In the genomic region with DNA sequence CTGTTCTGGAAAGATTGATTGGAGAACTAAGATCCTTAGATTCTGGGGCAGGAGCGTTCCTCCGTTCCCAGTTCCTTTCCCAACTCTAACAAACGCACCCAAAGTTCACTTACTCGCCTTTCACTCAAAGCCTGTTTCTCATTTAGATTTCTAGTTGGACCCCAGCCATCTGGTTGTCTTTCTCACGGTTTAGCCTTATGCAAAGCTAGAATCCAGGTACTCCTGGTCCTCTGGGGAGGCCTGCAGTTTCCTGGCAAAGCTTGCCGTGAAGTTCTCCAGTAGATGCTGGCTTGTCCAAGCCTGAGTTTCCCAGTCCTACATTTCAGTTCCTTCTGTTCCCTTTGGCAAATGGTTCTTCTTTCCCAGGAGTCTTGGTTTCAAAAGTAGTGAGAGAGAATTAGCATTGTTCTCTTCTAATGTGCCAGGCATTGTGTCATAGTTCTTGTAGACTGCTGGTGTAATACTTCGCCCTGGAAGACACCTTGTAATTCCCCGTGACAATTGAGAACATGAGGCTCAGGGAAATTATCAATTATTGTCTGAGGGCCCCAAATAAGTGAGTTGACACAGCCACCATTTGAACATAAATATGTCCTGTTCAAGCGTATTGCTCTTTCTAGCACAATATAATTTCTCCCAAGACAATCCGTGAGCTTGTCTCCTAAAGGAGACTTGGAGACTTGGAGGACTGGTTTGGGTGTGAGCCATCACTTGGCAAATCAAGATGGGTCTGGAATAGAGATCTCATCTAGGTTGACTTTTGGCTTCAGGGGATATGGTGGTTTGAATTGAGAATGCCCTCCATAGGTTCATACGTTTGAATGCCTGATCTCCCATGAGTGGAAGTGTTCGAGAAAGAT, we compare ENCODE assay signal across 21 mouse cellular contexts.
DNase-seq lines count a peak whose midpoint lies in the region; ATAC-seq and TF ChIP-seq lines count a peak whose summit lies in the region.
"Had no signal": no experiment of that assay in that cellular context is flagged by ENCODE, and none has a peak within 500 bp of the region (broad histone marks: within the 10 kb centered on the region; RNA-seq: fewer than 3 reads in every experiment).

No protein-coding gene starts in this region.

- H3K36me3 ChIP-seq in limb, embryonic 14.5 days (ENCODE audit: control insufficient read depth, insufficient read depth, low read length): no peaks in the 10 kb centered on the region
- H3K36me3 ChIP-seq in limb, embryonic 10.5 days: no peaks in the 10 kb centered on the region
- H3K36me3 ChIP-seq: embryonic facial prominence, embryonic 13.5 days; forebrain, embryonic 10.5 days; heart, embryonic 13.5 days; hindbrain, embryonic 15.5 days had no signal

- H3K9ac ChIP-seq in limb, embryonic 14.5 days (ENCODE audit: low read depth, low read length, severe bottlenecking): no peak overlapping the region
- H3K9ac ChIP-seq: embryonic facial prominence, embryonic 13.5 days; heart, embryonic 13.5 days; hindbrain, embryonic 15.5 days had no signal

- no peak for TF ChIP-seq POLR2A in limb, embryonic 14.5 days (IDR thresholded peaks at IDR 0.05; ENCODE audit: borderline replicate concordance, extremely low read depth, insufficient read depth, insufficient read length)

- no peak overlapping the region for H3K4me2 ChIP-seq in limb, embryonic 14.5 days (replicated peaks; ENCODE audit: low read depth, low read length, severe bottlenecking)
- H3K4me2 ChIP-seq: embryonic facial prominence, embryonic 13.5 days; heart, embryonic 13.5 days; hindbrain, embryonic 15.5 days had no signal

- no peak overlapping the region for H3K27ac ChIP-seq in limb, embryonic 14.5 days (replicated peaks; ENCODE audit: low read depth, low read length)
- no peak overlapping the region for H3K27ac ChIP-seq in limb, embryonic 10.5 days
- H3K27ac ChIP-seq: embryonic facial prominence, embryonic 13.5 days; forebrain, embryonic 10.5 days; heart, embryonic 13.5 days; hindbrain, embryonic 15.5 days had no signal

- DNase-seq in adrenal gland, postnatal 14 days: peak; percentile 18
- DNase-seq in adrenal gland, postnatal 25 days: no peak
- DNase-seq in limb, embryonic 14.5 days (ENCODE audit: low spot score): peak; percentile 79
- DNase-seq in limb, embryonic 10.5 days (ENCODE audit: low spot score): no peak
- DNase-seq in fat pad, adult 2 months (ENCODE audit: extremely low read depth, low read depth, low spot score): peak; percentile 96
- no peak for DNase-seq in layer of hippocampus, adult 18-20 months (ENCODE audit: low spot score in 2 of 2)
- no peak for DNase-seq in testis, postnatal 10 days (ENCODE audit: low spot score)
- DNase-seq: adrenal gland, adult 8-10 months; cerebellum, adult 2 months; cerebellum, postnatal 10 days; embryo, embryonic 11 days; gastrocnemius, postnatal 36 days; heart, postnatal 36 days had no signal

- peaks cover 6% of the 10 kb centered on the region for H3K4me1 ChIP-seq in limb, embryonic 14.5 days (ENCODE audit: control insufficient read depth, insufficient read depth, low read length)
- peaks cover 20% of the 10 kb centered on the region for H3K4me1 ChIP-seq in limb, embryonic 10.5 days
- H3K4me1 ChIP-seq: forebrain, embryonic 10.5 days; heart, embryonic 13.5 days; hindbrain, embryonic 15.5 days had no signal

- H3K9me3 ChIP-seq in limb, embryonic 14.5 days (ENCODE audit: control insufficient read depth, low read length): no peaks in the 10 kb centered on the region
- H3K9me3 ChIP-seq in limb, embryonic 10.5 days (replicated peaks): no peaks in the 10 kb centered on the region
- H3K9me3 ChIP-seq: embryonic facial prominence, embryonic 13.5 days; forebrain, embryonic 10.5 days; heart, embryonic 13.5 days; hindbrain, embryonic 15.5 days had no signal

- peak; percentile 41; the same call in 1 of the 2 replicates for ATAC-seq in limb, embryonic 14.5 days (ENCODE audit: low FRiP score, low read depth)
- ATAC-seq: activated CD4-positive, CD25-positive, alpha-beta regulatory T cell, adult 4 months; forebrain, embryonic 14.5 days; intestine, embryonic 16.5 days; Patski had no signal

- 57% methylated on average over 12 of the region's 12 CpGs for WGBS in limb, embryonic 14.5 days
- 78% methylated on average over 12 of the region's 12 CpGs for WGBS in limb, embryonic 10.5 days

- no peak overlapping the region for H3K4me3 ChIP-seq in limb, embryonic 14.5 days (replicated peaks; ENCODE audit: low read length)
- no peak overlapping the region for H3K4me3 ChIP-seq in limb, embryonic 10.5 days
- H3K4me3 ChIP-seq: embryonic facial prominence, embryonic 13.5 days; forebrain, embryonic 10.5 days; heart, embryonic 13.5 days; hindbrain, embryonic 15.5 days had no signal

- H3K27me3 ChIP-seq in limb, embryonic 14.5 days (ENCODE audit: control insufficient read depth, insufficient read depth, low read length): no peaks in the 10 kb centered on the region
- peaks cover 14% of the 10 kb centered on the region; the same call in 1 of the 2 replicates for H3K27me3 ChIP-seq in limb, embryonic 10.5 days (ENCODE audit: low read depth, poor library complexity, severe bottlenecking)
- H3K27me3 ChIP-seq: embryonic facial prominence, embryonic 13.5 days; heart, embryonic 13.5 days; hindbrain, embryonic 15.5 days; Patski had no signal

Comparison
In these comparisons a context has a peak if more than half of its experiments do, and no peak if none do; other contexts are left out.
1. DNase-seq: peak in adrenal gland, postnatal 14 days (single experiment), limb, embryonic 14.5 days (single experiment) and fat pad, adult 2 months (single experiment); none in adrenal gland, postnatal 25 days (single experiment), limb, embryonic 10.5 days (single experiment), layer of hippocampus, adult 18-20 months (0 of 2) and testis, postnatal 10 days (single experiment).